Mouse (Mus musculus) heart, embryonic 13.5 days (tissue): ENCODE data around the gene Zfp800. TPM values are rescaled to one million over a fixed set of nuclear protein-coding genes. Genes with fewer than 3 reads are reported as not detected.

Experiments
- ATAC-seq: fragments of 200-750 bp; cut with Nextera tagmentation; 2 replicates; pipeline ENCODE4 v1.8.0; 2017; ENCODE audit warnings: moderate TSS enrichment; ENCODE audit not compliant: insufficient number of reproducible peaks, low FRiP score, low TSS enrichment; ENCODE audit errors: extremely low read depth
- H3K27ac ChIP-seq: fragments of 300-500 bp; sonication (generic); replicated peaks from 2 replicates; pipeline ENCODE4 v1.5.1; 2015; ENCODE audit warnings: moderate library complexity, mild to moderate bottlenecking, inconsistent platforms
- H3K27me3 ChIP-seq: fragments of 300-500 bp; sonication (generic); replicated peaks from 2 replicates; pipeline ENCODE4 v1.6.1; 2015; ENCODE audit warnings: mild to moderate bottlenecking, inconsistent platforms
- H3K36me3 ChIP-seq: fragments of 300-500 bp; sonication (generic); 2 replicates; pipeline ENCODE4 v1.6.1; 2015; ENCODE audit warnings: mild to moderate bottlenecking, inconsistent platforms
- H3K4me1 ChIP-seq: fragments of 300-500 bp; sonication (generic); 2 replicates; pipeline ENCODE4 v1.6.1; 2015; ENCODE audit warnings: inconsistent platforms
- H3K4me2 ChIP-seq: fragments of 300-500 bp; sonication (generic); 2 replicates; pipeline ENCODE4 v1.6.1; 2015; ENCODE audit warnings: inconsistent platforms, mild to moderate bottlenecking, moderate library complexity
- H3K4me3 ChIP-seq: fragments of 300-500 bp; sonication (generic); 2 replicates; pipeline ENCODE4 v1.5.1; 2015; ENCODE audit warnings: moderate library complexity, mild to moderate bottlenecking, inconsistent platforms
- H3K9ac ChIP-seq: fragments of 300-500 bp; sonication (generic); 2 replicates; pipeline ENCODE4 v1.6.1; 2015; ENCODE audit warnings: inconsistent platforms, mild to moderate bottlenecking, moderate library complexity
- H3K9me3 ChIP-seq: fragments of 300-500 bp; sonication (generic); 2 replicates; pipeline ENCODE4 v1.6.1; 2016; ENCODE audit warnings: inconsistent platforms
- WGBS: fragments of 180-500 bp; shearing (Covaris S2); methylation state at CpG from one replicate; pipeline ENCODE4 v1.1.7; 2015; ENCODE audit warnings: mixed read lengths; 5-methylcytosine and 5-hydroxymethylcytosine counted together
- polyA plus RNA-seq: library from polyadenylated mRNA; unstranded; fragments of >200 nt; fragmentation: Nextera tagmentation; extraction: Ambion mirVana; gene quantifications from 2 replicates; pipeline ENCODE4 v1.2.1, GENCODE M21; 2015

Zfp800 gene
- 10.3 and 12.6 TPM in 2 replicates for polyA plus RNA-seq

DNA sequence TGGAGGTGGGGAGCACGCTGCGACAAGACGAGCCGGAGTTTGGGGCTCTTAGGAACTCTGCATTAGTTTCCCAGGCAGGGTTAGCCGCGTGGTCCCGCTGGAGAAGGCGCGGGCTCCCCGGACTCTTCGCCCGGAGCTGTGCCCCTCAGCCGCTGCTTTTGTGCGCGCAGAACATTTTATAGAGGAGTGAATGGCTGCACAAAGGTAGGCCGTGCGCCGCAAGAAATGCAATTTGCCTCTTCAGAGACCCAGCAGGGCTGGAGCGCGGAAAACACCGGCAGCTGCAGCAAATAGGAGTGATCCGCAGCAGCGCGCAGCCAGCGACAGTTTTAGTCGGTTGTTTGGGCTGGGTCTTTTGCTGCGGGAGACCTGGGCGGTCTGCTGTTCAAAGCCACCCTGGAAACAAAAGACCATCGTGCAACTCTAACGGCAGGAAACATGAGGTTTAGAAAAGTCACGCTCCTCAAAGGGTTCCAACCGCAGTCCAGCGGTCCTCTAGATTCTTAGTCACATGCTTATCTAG is at the start of gene Zfp800:
Zfp800 (minus strand) TSS at position 325 of the 523 bp plus-strand sequence.
- H3K4me3 ChIP-seq = peak within 1 kb of the TSS; percentile 54
- H3K9ac ChIP-seq = peak within 1 kb of the TSS; percentile 73
- peaks cover 9% of the 10 kb centered on the region; the same call in 1 of the 2 replicates for H3K4me1 ChIP-seq
- H3K27me3 ChIP-seq = peaks cover 64% of the 10 kb centered on the region
- 1% methylated on average over 33 of the region's 33 CpGs for WGBS
- no peaks in the 10 kb centered on the region for H3K36me3 ChIP-seq
- no peak within 1 kb of the TSS for H3K27ac ChIP-seq
- ATAC-seq = no peak
- H3K4me2 ChIP-seq = peak within 1 kb of the TSS; percentile 88
- H3K9me3 ChIP-seq = peaks cover 6% of the 10 kb centered on the region

DNA sequence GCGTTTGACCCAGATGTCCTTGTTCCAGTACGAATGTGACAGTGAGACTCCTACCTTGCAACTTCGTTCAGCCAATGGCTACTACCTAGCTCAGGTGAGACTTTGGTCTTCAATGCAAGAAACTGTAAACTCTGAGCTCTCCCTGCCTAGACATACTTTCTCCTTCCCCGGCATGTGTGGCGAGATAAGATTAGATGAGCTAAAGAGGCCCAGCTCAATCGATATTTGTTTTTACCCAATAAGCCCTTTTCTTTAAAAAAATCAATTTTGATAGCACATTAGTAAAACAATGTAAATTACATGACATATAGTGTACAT is 33.7 kb upstream of the Zfp800 start:
- H3K4me2 ChIP-seq = no peak overlapping the region
- no peak for ATAC-seq
- no peaks in the 10 kb centered on the region; the same call in 1 of the 2 replicates for H3K4me1 ChIP-seq
- no peaks in the 10 kb centered on the region for H3K9me3 ChIP-seq
- H3K4me3 ChIP-seq = no peak overlapping the region
- H3K9ac ChIP-seq = no peak overlapping the region
- H3K36me3 ChIP-seq = peaks cover 10% of the 10 kb centered on the region
- H3K27ac ChIP-seq = no peak overlapping the region
- WGBS = 59% methylated on average over 6 of the region's 6 CpGs
- no peaks in the 10 kb centered on the region for H3K27me3 ChIP-seq

DNA sequence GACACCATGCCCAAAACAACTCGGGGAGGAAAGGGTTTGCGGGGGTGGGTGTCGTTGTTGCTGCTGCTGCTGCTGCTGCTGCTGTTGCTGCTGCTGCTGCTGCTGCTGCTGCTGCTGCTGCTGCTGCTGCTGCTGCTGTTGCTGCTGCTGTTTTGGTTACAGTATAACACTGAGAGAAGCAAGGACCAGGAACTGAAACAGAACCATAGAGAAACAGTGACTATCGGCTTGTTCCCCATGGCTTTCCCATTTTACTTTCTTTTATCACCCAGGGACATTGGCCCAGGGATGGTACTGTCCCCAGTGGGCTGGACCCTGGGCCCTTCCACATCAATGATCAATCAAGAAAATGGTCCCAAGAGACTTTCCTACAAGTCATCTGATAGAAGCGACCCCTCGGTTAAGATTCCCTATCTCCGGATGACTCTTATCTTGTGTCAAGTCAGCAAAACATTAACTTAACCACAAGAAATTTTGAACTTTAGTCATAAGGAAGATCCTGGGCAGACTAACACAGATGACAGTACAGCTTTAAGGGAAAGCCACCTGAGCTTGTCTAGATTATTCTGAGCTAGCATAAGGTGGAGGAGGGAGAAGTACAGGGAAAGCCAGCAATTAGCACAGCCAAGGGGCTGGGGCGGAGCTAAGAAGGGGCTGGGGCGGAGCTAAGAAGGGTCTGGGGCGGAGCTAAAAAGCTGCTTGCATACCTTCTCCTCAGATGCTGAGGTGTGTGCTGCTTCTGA is 33.2 kb upstream of the Zfp800 start:
- H3K4me1 ChIP-seq = peaks cover 2% of the 10 kb centered on the region
- H3K4me2 ChIP-seq = no peak overlapping the region
- no peak overlapping the region for H3K4me3 ChIP-seq
- peaks cover 16% of the 10 kb centered on the region for H3K36me3 ChIP-seq
- ATAC-seq = no peak
- no peak overlapping the region for H3K27ac ChIP-seq
- no peak overlapping the region for H3K9ac ChIP-seq
- 74% methylated on average over 10 of the region's 10 CpGs for WGBS
- H3K27me3 ChIP-seq = no peaks in the 10 kb centered on the region
- H3K9me3 ChIP-seq = no peaks in the 10 kb centered on the region

DNA sequence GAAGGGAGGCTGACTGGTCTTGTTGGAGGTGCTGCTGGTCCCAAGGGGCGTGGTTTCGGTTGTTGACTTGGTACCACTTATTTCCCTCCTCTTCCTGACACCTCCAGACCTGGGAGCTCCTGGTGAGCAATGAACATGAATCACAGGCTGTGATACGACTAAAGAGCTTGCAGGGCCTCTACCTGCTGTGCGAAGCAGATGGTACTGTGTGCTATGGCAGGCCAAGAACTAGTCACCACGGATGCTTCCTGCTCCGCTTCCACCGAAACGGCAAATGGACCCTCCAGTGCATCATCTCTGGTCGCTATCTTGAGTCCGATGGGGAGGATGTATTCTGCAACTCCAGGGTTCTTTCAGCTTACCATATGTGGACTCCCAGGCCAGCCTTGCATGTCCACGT is 32.1 kb upstream of the Zfp800 start:
- Histone ChIP-seq H3K4me1 (peaks cover 13% of the 10 kb centered on the region), H3K27me3 (no peaks in the 10 kb centered on the region), H3K9ac (no peak overlapping the region), H3K27ac (no peak overlapping the region), H3K36me3 (peaks cover 27% of the 10 kb centered on the region), H3K4me3 (no peak overlapping the region), H3K9me3 (no peaks in the 10 kb centered on the region), H3K4me2 (no peak overlapping the region)
- WGBS = 79% methylated on average over 11 of the region's 11 CpGs
- ATAC-seq = no peak

DNA sequence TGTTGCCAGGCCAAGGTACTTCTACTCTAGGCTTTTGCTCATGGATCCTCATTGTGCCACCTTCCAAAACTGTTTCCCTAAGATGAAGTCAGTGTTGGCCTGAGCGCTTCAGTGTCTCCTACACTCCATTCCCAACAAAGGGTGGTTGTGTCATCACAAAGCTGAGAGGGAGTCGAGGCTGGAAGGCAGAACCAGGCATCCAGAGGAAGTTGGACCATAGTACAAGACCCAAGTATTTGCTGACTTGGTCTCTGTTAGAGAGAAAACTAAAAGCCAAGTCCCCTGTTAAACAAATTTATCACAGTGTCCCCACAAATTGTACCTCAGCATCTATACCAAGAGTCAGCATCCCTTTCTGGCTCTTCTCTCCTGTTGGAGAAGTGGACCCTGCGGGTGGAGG is 30.5 kb upstream of the Zfp800 start, which contains the start of gene Gcc1:
Gcc1 (minus strand) TSS at position 101 of the 400 bp plus-strand sequence.
- 84% methylated on average over 3 of the region's 3 CpGs for WGBS
- Histone ChIP-seq H3K9ac (no peak within 1 kb of the TSS), H3K4me3 (no peak within 1 kb of the TSS), H3K9me3 (no peaks in the 10 kb centered on the region), H3K27ac (no peak within 1 kb of the TSS), H3K4me2 (no peak within 1 kb of the TSS), H3K27me3 (no peaks in the 10 kb centered on the region), H3K4me1 (peaks cover 21% of the 10 kb centered on the region), H3K36me3 (peaks cover 27% of the 10 kb centered on the region)
- no peak for ATAC-seq

DNA sequence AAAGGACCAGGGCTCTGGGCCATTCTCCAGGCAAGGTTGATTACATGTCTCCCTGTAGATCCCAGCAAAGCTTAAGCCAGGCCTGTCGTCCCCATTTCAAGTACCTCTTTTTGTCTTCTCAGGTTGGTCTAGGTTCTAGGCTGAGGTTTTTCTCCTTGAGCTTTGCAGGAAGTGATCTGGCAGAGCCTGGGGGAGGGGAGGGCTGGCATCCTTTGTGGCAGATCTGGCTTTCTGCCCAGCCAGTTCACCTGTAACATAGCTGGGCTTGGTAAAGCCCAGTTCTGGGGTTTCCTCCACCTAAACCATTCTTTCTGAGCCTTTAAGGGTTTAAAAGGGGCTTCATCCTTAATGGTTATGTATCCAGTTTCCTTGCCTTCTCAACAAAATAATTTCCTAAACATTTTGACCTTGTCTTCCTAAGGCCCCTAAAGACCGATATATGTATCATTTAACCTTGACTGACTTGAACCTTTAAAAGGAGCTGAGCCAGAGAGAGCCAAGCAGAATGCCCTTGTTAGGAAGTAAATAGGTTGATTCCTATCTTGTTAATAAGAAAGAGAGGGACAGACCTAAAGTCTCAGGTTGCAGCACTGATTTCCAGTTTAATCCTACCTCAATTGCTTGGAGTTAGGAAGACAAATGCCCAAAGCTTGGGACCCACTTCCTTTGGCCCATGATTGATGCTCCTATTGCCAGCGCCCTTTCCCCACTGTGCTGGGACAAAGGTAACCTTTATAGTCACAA is 29.5 kb upstream of the Zfp800 start, which contains the start of gene Fscn3:
Fscn3 (plus strand) TSS at position 694 of the 744 bp plus-strand sequence.
- ATAC-seq = no peak
- H3K9me3 ChIP-seq = no peaks in the 10 kb centered on the region
- no peak within 1 kb of the TSS for H3K4me3 ChIP-seq
- no peaks in the 10 kb centered on the region for H3K27me3 ChIP-seq
- peaks cover 22% of the 10 kb centered on the region for H3K4me1 ChIP-seq
- no peak within 1 kb of the TSS for H3K4me2 ChIP-seq
- peaks cover 27% of the 10 kb centered on the region for H3K36me3 ChIP-seq
- H3K9ac ChIP-seq = no peak within 1 kb of the TSS
- no peak within 1 kb of the TSS for H3K27ac ChIP-seq
- 73% methylated on average over 3 of the region's 3 CpGs for WGBS

DNA sequence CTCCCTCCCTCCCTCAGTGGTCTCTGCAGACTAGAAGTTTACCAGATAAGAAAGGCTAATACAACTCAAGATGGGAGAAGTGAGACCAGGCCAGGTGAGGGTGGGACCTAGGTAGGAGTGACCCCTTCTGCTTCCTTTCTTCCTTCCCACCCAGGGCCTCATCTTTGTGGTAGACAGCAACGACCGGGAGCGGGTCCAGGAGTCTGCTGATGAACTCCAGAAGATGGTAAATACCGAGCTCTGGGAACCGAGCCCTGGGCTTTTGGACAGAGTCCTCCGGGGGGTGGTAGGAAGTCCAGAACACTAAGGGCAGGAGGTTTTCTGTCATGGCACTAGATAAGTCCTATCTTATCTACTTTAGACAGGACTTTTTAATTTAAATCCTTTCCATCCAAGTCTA is 27.2 kb upstream of the Zfp800 start:
- Histone ChIP-seq H3K4me2 (peak overlapping the region; percentile 77), H3K9ac (0 out of 2 replicates have a peak overlapping the region, but pooled peaks have one; percentile 5), H3K4me1 (peaks cover 39% of the 10 kb centered on the region), H3K36me3 (peaks cover 27% of the 10 kb centered on the region), H3K27me3 (no peaks in the 10 kb centered on the region), H3K27ac (no peak overlapping the region; the same call in 1 of the 2 replicates), H3K9me3 (no peaks in the 10 kb centered on the region), H3K4me3 (peak overlapping the region; percentile 96)
- 46% methylated on average over 6 of the region's 6 CpGs for WGBS
- no peak for ATAC-seq

DNA sequence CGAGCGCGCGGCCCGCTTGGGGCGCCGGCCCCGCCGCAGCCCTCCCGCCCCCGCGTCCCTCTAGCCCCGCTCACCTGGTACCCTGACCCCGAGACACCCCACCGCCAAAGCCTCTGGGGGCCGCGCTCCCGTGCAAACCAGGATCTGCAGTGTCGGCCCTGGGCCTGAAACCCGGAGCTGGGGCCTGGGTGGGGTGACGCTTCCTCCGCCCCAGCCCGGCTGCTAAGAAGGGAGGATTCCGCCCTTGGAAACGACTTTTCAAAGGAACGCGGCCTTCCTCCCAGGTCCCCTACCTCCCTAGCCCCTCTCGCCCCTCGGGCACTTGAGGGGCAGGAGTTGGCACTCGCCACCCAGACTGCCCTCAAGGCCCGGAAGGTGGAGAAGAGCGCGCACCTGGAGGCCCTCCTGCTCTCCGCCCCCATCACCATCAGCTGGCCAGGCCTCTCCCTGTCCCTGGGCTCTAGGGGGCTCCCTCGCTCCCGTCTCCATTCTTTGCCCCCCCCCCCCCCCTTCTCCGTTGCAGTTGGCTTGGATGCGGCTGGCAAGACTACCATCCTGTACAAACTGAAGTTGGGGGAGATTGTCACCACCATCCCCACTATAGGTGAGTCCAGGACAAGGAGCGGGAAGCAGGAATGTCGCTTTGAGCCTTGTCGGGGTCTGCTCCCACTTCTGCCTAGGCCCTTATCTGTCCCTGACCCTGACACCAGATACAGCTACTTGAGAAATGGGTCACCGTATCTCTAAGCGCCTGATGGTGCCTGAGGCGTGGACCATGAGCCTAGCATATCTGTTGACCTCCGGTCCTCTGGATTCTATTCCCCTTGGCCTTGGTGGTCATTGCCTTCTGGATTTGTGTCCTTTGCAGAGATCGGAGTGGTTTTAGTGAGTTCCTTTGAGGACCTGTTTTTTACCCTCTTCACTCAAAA is 26.2 kb upstream of the Zfp800 start:
- H3K27ac ChIP-seq = peak overlapping the region; percentile 85
- peak overlapping the region; percentile 77 for H3K4me2 ChIP-seq
- H3K4me3 ChIP-seq = peak overlapping the region; percentile 96
- H3K9ac ChIP-seq = peak overlapping the region; percentile 97
- WGBS = 3% methylated on average over 46 of the region's 46 CpGs
- H3K4me1 ChIP-seq = peaks cover 48% of the 10 kb centered on the region
- 0 out of 2 replicates have a peak, but pooled peaks have one; percentile 25 for ATAC-seq
- peaks cover 30% of the 10 kb centered on the region for H3K36me3 ChIP-seq
- no peaks in the 10 kb centered on the region for H3K27me3 ChIP-seq
- no peaks in the 10 kb centered on the region for H3K9me3 ChIP-seq

DNA sequence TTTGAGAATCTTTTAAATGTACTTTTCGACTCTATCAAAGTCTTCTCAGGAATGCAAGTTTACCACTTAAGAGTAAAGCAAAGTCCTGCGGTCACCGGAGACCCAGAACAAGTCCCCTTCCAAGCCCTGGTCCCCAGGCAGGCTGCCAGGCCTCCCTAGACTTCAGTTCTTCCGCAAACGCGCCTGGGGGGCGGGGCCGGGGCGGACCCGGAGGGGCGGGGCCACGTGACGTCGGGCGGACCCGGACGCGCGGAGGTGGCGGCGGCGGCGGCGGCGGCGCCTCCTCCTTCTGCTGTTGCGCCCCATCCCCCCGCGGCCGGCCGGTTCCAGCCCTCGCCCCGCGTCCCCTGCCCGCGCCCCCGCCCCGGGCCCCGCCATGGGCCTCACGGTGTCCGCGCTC is 25.5 kb upstream of the Zfp800 start, which contains the start of gene Arf5:
Arf5 (plus strand) TSS at position 248 of the 400 bp plus-strand sequence.
- Histone ChIP-seq H3K36me3 (peaks cover 37% of the 10 kb centered on the region), H3K27me3 (no peaks in the 10 kb centered on the region), H3K4me2 (peak within 1 kb of the TSS; percentile 77), H3K9ac (peak within 1 kb of the TSS; percentile 97), H3K4me1 (peaks cover 54% of the 10 kb centered on the region), H3K27ac (peak within 1 kb of the TSS; percentile 85), H3K9me3 (no peaks in the 10 kb centered on the region), H3K4me3 (peak within 1 kb of the TSS; percentile 96)
- WGBS = under 1% methylated on average over 23 of the region's 42 CpGs
- ATAC-seq = peak; percentile 60

DNA sequence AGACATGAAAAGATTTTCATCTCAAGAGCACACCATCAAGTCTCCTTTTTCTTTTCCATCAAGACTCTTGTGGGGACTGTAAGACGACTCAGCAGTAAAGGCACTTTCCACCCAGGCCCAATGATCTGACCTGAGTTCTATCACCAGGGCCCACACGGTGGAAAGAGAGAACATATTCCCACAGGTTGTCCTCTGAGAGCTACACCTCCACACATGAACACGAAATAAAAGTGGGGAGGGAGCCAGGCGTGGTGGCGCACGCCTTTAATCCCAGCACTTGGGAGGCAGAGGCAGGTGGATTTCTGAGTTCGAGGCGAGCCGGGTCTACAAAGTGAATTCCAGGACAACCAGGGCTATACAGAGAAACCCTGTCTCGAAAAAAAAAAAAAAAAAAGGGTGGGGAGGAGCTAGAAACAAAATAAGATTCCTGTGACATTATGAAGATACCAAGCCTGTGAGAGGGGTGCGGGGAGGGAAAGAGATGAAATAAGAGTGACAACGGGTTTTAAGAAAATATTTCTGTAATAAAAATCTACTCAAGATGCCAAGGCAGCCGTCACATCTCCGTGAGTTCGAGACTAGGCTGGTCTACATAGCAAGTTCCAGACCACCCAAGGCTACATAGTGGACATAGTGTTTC is 25.0 kb upstream of the Zfp800 start:
- H3K36me3 ChIP-seq = peaks cover 42% of the 10 kb centered on the region
- no peaks in the 10 kb centered on the region for H3K27me3 ChIP-seq
- no peak for ATAC-seq
- H3K9me3 ChIP-seq = no peaks in the 10 kb centered on the region
- WGBS = 70% methylated on average over 15 of the region's 15 CpGs
- peaks cover 60% of the 10 kb centered on the region for H3K4me1 ChIP-seq
- peak overlapping the region; percentile 85 for H3K27ac ChIP-seq
- no peak overlapping the region for H3K9ac ChIP-seq
- H3K4me2 ChIP-seq = peak overlapping the region; percentile 77
- peak overlapping the region; percentile 96 for H3K4me3 ChIP-seq
